Mouse (Mus musculus): ENCODE measurements around the gene Cebpa. TPM values are rescaled to one million over a fixed set of nuclear protein-coding genes. Genes with fewer than 3 reads are reported as not detected.

The Cebpa gene
- polyA plus RNA-seq, 1 experiment from 2014 or later, result 0.90 TPM

- H3K9ac ChIP-seq (replicated peaks; ENCODE audit: low read length), result no peak overlapping the region
- no peaks in the 10 kb centered on the region for H3K36me3 ChIP-seq (replicated peaks; ENCODE audit: control insufficient read depth, insufficient read depth, low read depth, low read length)
- H3K4me1 ChIP-seq (ENCODE audit: control insufficient read depth, insufficient read depth, low read length), result no peaks in the 10 kb centered on the region
- H3K27me3 ChIP-seq (ENCODE audit: control insufficient read depth, insufficient read depth, low read length), result no peaks in the 10 kb centered on the region
- ATAC-seq (replicated peaks; ENCODE audit: insufficient number of reproducible peaks, low FRiP score, low TSS enrichment, low read depth), result no peak
- H3K4me3 ChIP-seq (ENCODE audit: low read depth, low read length), result no peak overlapping the region
- no peak for DNase-seq (ENCODE audit: low spot score)
- 72% methylated on average over 5 of the region's 5 CpGs for WGBS
- no peak overlapping the region for H3K27ac ChIP-seq (replicated peaks; ENCODE audit: low read depth, low read length)
- H3K9me3 ChIP-seq (replicated peaks; ENCODE audit: control insufficient read depth, low read length), result no peaks in the 10 kb centered on the region
- H3K4me2 ChIP-seq (ENCODE audit: low read depth, low read length), result no peak overlapping the region
Measured at GRCm38 (mm10) chr7:35141519-35141918, 22.4 kb downstream of the Cebpa start.

- ATAC-seq (replicated peaks; ENCODE audit: insufficient number of reproducible peaks, low FRiP score, low TSS enrichment, low read depth) (no peak), DNase-seq (ENCODE audit: low spot score) (no peak)
- Histone ChIP-seq H3K27me3 (ENCODE audit: control insufficient read depth, insufficient read depth, low read length) (no peaks in the 10 kb centered on the region), H3K4me2 (ENCODE audit: low read depth, low read length) (no peak overlapping the region), H3K9me3 (replicated peaks; ENCODE audit: control insufficient read depth, low read length) (no peaks in the 10 kb centered on the region), H3K4me3 (ENCODE audit: low read depth, low read length) (no peak overlapping the region), H3K27ac (replicated peaks; ENCODE audit: low read depth, low read length) (no peak overlapping the region), H3K4me1 (ENCODE audit: control insufficient read depth, insufficient read depth, low read length) (no peaks in the 10 kb centered on the region), H3K9ac (replicated peaks; ENCODE audit: low read length) (no peak overlapping the region), H3K36me3 (replicated peaks; ENCODE audit: control insufficient read depth, insufficient read depth, low read depth, low read length) (no peaks in the 10 kb centered on the region)
- 66% methylated on average over 8 of the region's 8 CpGs for WGBS
Measured at GRCm38 (mm10) chr7:35142522-35142921, 23.4 kb downstream of the Cebpa start.

GRCm38 (mm10) chr7:35143864-35144618, 24.9 kb downstream of the Cebpa start:
- DNase-seq (ENCODE audit: low spot score), result no peak
- WGBS, result 52% methylated on average over 6 of the region's 6 CpGs
- H3K4me1 ChIP-seq (ENCODE audit: control insufficient read depth, insufficient read depth, low read length), result no peaks in the 10 kb centered on the region
- H3K9me3 ChIP-seq (replicated peaks; ENCODE audit: control insufficient read depth, low read length), result no peaks in the 10 kb centered on the region
- H3K4me2 ChIP-seq (ENCODE audit: low read depth, low read length), result no peak overlapping the region
- ATAC-seq (replicated peaks; ENCODE audit: insufficient number of reproducible peaks, low FRiP score, low TSS enrichment, low read depth), result no peak
- no peaks in the 10 kb centered on the region for H3K27me3 ChIP-seq (ENCODE audit: control insufficient read depth, insufficient read depth, low read length)
- H3K9ac ChIP-seq (replicated peaks; ENCODE audit: low read length), result no peak overlapping the region
- H3K36me3 ChIP-seq (replicated peaks; ENCODE audit: control insufficient read depth, insufficient read depth, low read depth, low read length), result no peaks in the 10 kb centered on the region
- no peak overlapping the region for H3K27ac ChIP-seq (replicated peaks; ENCODE audit: low read depth, low read length)
- H3K4me3 ChIP-seq (ENCODE audit: low read depth, low read length), result no peak overlapping the region

GRCm38 (mm10) chr7:35145068-35145467, 26.0 kb downstream of the Cebpa start:
- Histone ChIP-seq H3K27me3 (ENCODE audit: control insufficient read depth, insufficient read depth, low read length) (no peaks in the 10 kb centered on the region), H3K4me2 (ENCODE audit: low read depth, low read length) (no peak overlapping the region), H3K9me3 (replicated peaks; ENCODE audit: control insufficient read depth, low read length) (no peaks in the 10 kb centered on the region), H3K4me1 (ENCODE audit: control insufficient read depth, insufficient read depth, low read length) (no peaks in the 10 kb centered on the region), H3K27ac (replicated peaks; ENCODE audit: low read depth, low read length) (no peak overlapping the region), H3K4me3 (ENCODE audit: low read depth, low read length) (no peak overlapping the region), H3K36me3 (replicated peaks; ENCODE audit: control insufficient read depth, insufficient read depth, low read depth, low read length) (no peaks in the 10 kb centered on the region), H3K9ac (replicated peaks; ENCODE audit: low read length) (no peak overlapping the region)
- DNase-seq (ENCODE audit: low spot score), result no peak
- ATAC-seq (replicated peaks; ENCODE audit: insufficient number of reproducible peaks, low FRiP score, low TSS enrichment, low read depth), result no peak
- WGBS, result 70% methylated on average over 9 of the region's 9 CpGs

- ATAC-seq (replicated peaks; ENCODE audit: insufficient number of reproducible peaks, low FRiP score, low TSS enrichment, low read depth), result no peak
- Histone ChIP-seq H3K4me1 (ENCODE audit: control insufficient read depth, insufficient read depth, low read length) (no peaks in the 10 kb centered on the region), H3K36me3 (replicated peaks; ENCODE audit: control insufficient read depth, insufficient read depth, low read depth, low read length) (no peaks in the 10 kb centered on the region), H3K27ac (replicated peaks; ENCODE audit: low read depth, low read length) (no peak overlapping the region), H3K9me3 (replicated peaks; ENCODE audit: control insufficient read depth, low read length) (no peaks in the 10 kb centered on the region), H3K9ac (replicated peaks; ENCODE audit: low read length) (no peak overlapping the region), H3K4me3 (ENCODE audit: low read depth, low read length) (no peak overlapping the region), H3K27me3 (ENCODE audit: control insufficient read depth, insufficient read depth, low read length) (no peaks in the 10 kb centered on the region), H3K4me2 (ENCODE audit: low read depth, low read length) (no peak overlapping the region)
- DNase-seq (ENCODE audit: low spot score), result no peak
- 82% methylated on average over 10 of the region's 10 CpGs for WGBS
Measured at GRCm38 (mm10) chr7:35146269-35146668, 27.2 kb downstream of the Cebpa start.

GRCm38 (mm10) chr7:35149616-35150433, 30.7 kb downstream of the Cebpa start:
- Histone ChIP-seq H3K4me1 (ENCODE audit: control insufficient read depth, insufficient read depth, low read length) (no peaks in the 10 kb centered on the region), H3K4me2 (ENCODE audit: low read depth, low read length) (no peak overlapping the region), H3K9me3 (replicated peaks; ENCODE audit: control insufficient read depth, low read length) (no peaks in the 10 kb centered on the region), H3K36me3 (replicated peaks; ENCODE audit: control insufficient read depth, insufficient read depth, low read depth, low read length) (no peaks in the 10 kb centered on the region), H3K4me3 (ENCODE audit: low read depth, low read length) (no peak overlapping the region), H3K27ac (replicated peaks; ENCODE audit: low read depth, low read length) (no peak overlapping the region), H3K27me3 (ENCODE audit: control insufficient read depth, insufficient read depth, low read length) (no peaks in the 10 kb centered on the region), H3K9ac (replicated peaks; ENCODE audit: low read length) (no peak overlapping the region)
- ATAC-seq (replicated peaks; ENCODE audit: insufficient number of reproducible peaks, low FRiP score, low TSS enrichment, low read depth), result no peak
- DNase-seq (ENCODE audit: low spot score), result no peak
- WGBS, result 50% methylated on average over 15 of the region's 15 CpGs

- H3K27ac ChIP-seq (replicated peaks; ENCODE audit: low read depth, low read length), result no peak overlapping the region
- no peaks in the 10 kb centered on the region for H3K27me3 ChIP-seq (ENCODE audit: control insufficient read depth, insufficient read depth, low read length)
- ATAC-seq (replicated peaks; ENCODE audit: insufficient number of reproducible peaks, low FRiP score, low TSS enrichment, low read depth), result no peak
- WGBS, result 74% methylated on average over 5 of the region's 5 CpGs
- H3K4me2 ChIP-seq (ENCODE audit: low read depth, low read length), result no peak overlapping the region
- no peak overlapping the region for H3K9ac ChIP-seq (replicated peaks; ENCODE audit: low read length)
- H3K4me3 ChIP-seq (ENCODE audit: low read depth, low read length), result no peak overlapping the region
- H3K36me3 ChIP-seq (replicated peaks; ENCODE audit: control insufficient read depth, insufficient read depth, low read depth, low read length), result no peaks in the 10 kb centered on the region
- DNase-seq (ENCODE audit: low spot score), result no peak
- no peaks in the 10 kb centered on the region for H3K9me3 ChIP-seq (replicated peaks; ENCODE audit: control insufficient read depth, low read length)
- no peaks in the 10 kb centered on the region for H3K4me1 ChIP-seq (ENCODE audit: control insufficient read depth, insufficient read depth, low read length)
Measured at GRCm38 (mm10) chr7:35150860-35151259, 31.8 kb downstream of the Cebpa start.

- WGBS, result 78% methylated on average over 12 of the region's 12 CpGs
Measured at GRCm38 (mm10) chr7:35154449-35154848, 35.4 kb downstream of the Cebpa start.

More at GRCm38 (mm10) chr7:35154449-35154848, 35.4 kb downstream of the Cebpa start:
- no peaks in the 10 kb centered on the region for H3K27me3 ChIP-seq (ENCODE audit: control insufficient read depth, insufficient read depth, low read length)
- no peaks in the 10 kb centered on the region for H3K9me3 ChIP-seq (replicated peaks; ENCODE audit: control insufficient read depth, low read length)
- no peak for DNase-seq (ENCODE audit: low spot score)
- no peak overlapping the region for H3K4me2 ChIP-seq (ENCODE audit: low read depth, low read length)
- no peaks in the 10 kb centered on the region for H3K4me1 ChIP-seq (ENCODE audit: control insufficient read depth, insufficient read depth, low read length)
- H3K9ac ChIP-seq (replicated peaks; ENCODE audit: low read length), result no peak overlapping the region
- no peak overlapping the region for H3K27ac ChIP-seq (replicated peaks; ENCODE audit: low read depth, low read length)
- no peak for ATAC-seq (replicated peaks; ENCODE audit: insufficient number of reproducible peaks, low FRiP score, low TSS enrichment, low read depth)
- H3K4me3 ChIP-seq (ENCODE audit: low read depth, low read length), result no peak overlapping the region
- no peaks in the 10 kb centered on the region for H3K36me3 ChIP-seq (replicated peaks; ENCODE audit: control insufficient read depth, insufficient read depth, low read depth, low read length)

Data from embryonic facial prominence, embryonic 11.5 days (tissue).